Mouse (Mus musculus) neutrophil, adult 59 days (primary cell): ENCODE results near the gene Sowaha. TPM values are rescaled to one million over a fixed set of nuclear protein-coding genes. Genes with fewer than 3 reads are reported as not detected.

Experiments used
- total RNA-seq, 2 experiments: library from RNA; stranded (reverse); gene quantifications; 1 replicate in 1 of 2; 2 replicates in 1 of 2; pipeline ENCODE4 v1.2.4; 2023

The Sowaha gene
- under 1 TPM; 0.33 to 0.42 TPM for total RNA-seq

GRCm38 (mm10) chr11:53479783-53480301, at the start of gene Sowaha, which contains the start of gene Gm9945:
Sowaha (minus strand) TSS chr11:53480274.
Gm9945 (plus strand) TSS chr11:53480166.

DNA sequence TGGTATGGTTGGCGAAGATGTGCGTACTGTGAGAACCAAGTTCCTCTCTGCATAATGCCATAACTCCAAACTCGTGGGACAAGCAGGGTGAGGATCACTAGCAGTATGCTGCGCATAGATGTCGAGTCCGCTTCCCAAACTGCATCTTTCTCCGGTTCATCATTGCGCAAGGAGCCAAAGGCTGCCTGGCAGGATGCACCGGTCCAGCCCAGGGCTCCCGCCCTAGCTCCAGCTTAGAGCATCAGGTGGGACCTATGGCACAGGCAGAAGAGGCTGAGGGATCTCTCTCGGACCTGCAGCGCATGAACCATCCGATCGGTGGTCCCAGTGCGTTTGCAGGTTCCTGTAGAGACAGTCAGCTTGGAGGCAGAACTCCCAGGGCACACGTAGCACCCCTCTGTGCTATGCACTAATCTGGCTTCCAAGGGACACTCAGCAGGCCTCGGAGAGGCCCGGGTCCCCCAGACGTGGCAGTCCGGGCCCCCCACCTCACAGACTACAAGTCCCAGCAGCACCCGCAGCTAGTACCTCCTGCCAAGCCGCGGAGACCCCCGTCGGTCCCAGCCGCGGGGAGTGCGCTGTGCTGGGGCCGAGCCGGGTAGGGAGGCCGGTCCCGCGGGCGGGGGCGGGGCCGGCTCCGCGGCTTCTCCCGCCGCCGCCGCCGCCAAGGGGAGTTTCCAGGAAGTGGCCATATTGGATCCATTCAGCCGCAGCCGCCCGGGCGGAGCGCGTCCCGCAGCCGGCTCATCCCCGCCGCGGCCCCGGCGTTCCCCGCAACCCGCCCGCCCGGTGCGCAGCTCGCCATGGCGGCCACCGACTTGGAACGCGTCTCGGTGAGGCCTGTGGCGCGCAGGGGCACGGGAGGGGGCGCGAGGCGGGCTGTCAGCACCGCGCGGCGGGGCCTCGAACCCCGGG, 39.4 kb upstream of the Sowaha start, which contains the start of gene Sept8:
TSS of gene Sept8 (plus strand) at position 51 of the 915 bp plus-strand sequence.

DNA sequence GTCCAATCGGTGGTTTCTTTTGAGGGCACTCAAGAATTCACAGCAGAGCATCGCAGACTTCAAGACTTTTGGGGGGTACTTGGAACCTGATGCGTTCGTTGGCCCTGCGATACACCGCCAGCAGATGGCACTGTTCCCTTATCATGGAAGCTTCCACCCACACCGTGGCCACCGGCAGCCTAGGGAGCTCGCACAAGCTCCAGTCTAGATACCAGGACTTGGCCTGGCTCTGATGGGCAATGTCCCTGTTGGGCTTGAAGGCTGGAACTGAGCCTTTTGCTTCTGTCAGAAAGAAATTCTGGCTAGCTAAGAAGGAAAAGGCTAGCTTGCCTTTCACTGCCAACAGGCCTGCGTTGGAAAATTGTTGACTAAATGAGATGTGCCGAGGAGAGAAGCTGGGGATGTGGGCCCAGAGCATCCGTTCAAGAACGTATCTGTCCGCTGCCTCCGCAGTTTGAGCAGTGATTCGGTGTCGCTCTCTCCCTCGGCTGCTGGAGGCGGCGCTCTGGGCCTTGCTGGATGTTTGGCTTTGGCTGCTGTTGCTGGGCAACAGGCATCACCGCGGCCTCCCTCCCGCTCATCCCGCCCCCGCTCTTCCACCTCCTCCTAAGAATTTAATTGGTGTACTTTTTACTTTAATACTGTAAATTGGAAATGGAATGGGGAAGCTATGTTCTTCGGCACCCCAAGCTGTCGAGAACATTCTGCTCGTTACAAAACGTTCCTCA, 9.9 kb downstream of the Sowaha start, which contains the start of gene Gm9837:
TSS of gene Gm9837 (minus strand) at position 512 of the 728 bp plus-strand sequence.

GRCm38 (mm10) chr11:53456474-53457371, 23.4 kb downstream of the Sowaha start, which contains the start of the genes Gm10447 and Shroom1:
Gm10447 (minus strand) TSS chr11:53457110.
Shroom1 (plus strand) TSS chr11:53457205.

GRCm38 (mm10) chr11:53430670-53431346, 49.3 kb downstream of the Sowaha start, which contains the start of the genes Uqcrq and Gdf9:
Uqcrq (minus strand) TSS chr11:53430831.
Gdf9 (plus strand) TSS chr11:53431023.

Other genes starting within 250 kb of the Sowaha start
- 10 to 100 TPM; 57.5 to 63.3 TPM for gene Hspa4, start 179.8 kb downstream of the Sowaha start, total RNA-seq
- 10 to 100 TPM in 1 of 2 experiments, 1 to 10 TPM in 1; 7.6 to 10.6 TPM for gene Zcchc10, start 155.6 kb downstream of the Sowaha start, total RNA-seq
- gene Aff4, start 129.4 kb downstream of the Sowaha start, total RNA-seq: 100 to 1,000 TPM in 1 of 2 experiments, 10 to 100 TPM in 1; 94.9 to 100 TPM
- gene Leap2, start 57.1 kb downstream of the Sowaha start, total RNA-seq: not detected
- gene Uqcrq, start 49.4 kb downstream of the Sowaha start, total RNA-seq: 100 to 1,000 TPM; 201 to 206 TPM
- gene Gdf9, start 49.3 kb downstream of the Sowaha start, total RNA-seq: under 1 TPM; 0.58 to 0.71 TPM
- not detected for gene Gm10447, start 23.2 kb downstream of the Sowaha start, total RNA-seq
- under 1 TPM; 0.18 to 0.60 TPM for gene Shroom1, start 23.1 kb downstream of the Sowaha start, total RNA-seq
- gene Gm9837, start 9.8 kb downstream of the Sowaha start, total RNA-seq: not detected
- gene Gm9945, start 108 bp downstream of the Sowaha start, total RNA-seq: not detected
- gene Sept8, start 39.0 kb upstream of the Sowaha start, total RNA-seq: 1 to 10 TPM; 4.6 to 8.5 TPM
- gene Kif3a, start 87.1 kb upstream of the Sowaha start, total RNA-seq: 1 to 10 TPM; 1.6 to 4.2 TPM
- gene Il4, start 138.4 kb upstream of the Sowaha start, total RNA-seq: not detected
- not detected for gene Il13, start 154.4 kb upstream of the Sowaha start, total RNA-seq
- gene Rad50, start 227.0 kb upstream of the Sowaha start, total RNA-seq: 10 to 100 TPM; 13.2 to 13.8 TPM
- gene Il5, start 240.5 kb upstream of the Sowaha start, total RNA-seq: not detected